Mouse (Mus musculus) testis, adult 2 months (tissue): ENCODE data around the gene Spred3. TPM values are rescaled to one million over a fixed set of nuclear protein-coding genes. Genes with fewer than 3 reads are reported as not detected.

Source experiments
- H3K27ac ChIP-seq: fragments of 200-500 bp; 2 replicates; pipeline ENCODE4 v1.5.1; 2012; ENCODE audit warnings: low read depth, low read length; ENCODE audit not compliant: control insufficient read depth, insufficient read depth
- H3K27me3 ChIP-seq: fragments of 200-500 bp; 2 replicates; pipeline ENCODE4 v1.6.1; 2012; ENCODE audit warnings: mild to moderate bottlenecking, low read length, moderate library complexity; ENCODE audit not compliant: control insufficient read depth, insufficient read depth
- H3K36me3 ChIP-seq: fragments of 200-500 bp; 2 replicates; pipeline ENCODE4 v1.6.1; 2012; ENCODE audit warnings: mild to moderate bottlenecking, low read length; ENCODE audit not compliant: control insufficient read depth, insufficient read depth
- H3K4me1 ChIP-seq: fragments of 200-500 bp; 2 replicates; pipeline ENCODE4 v1.6.1; 2012; ENCODE audit warnings: low read length; ENCODE audit not compliant: control insufficient read depth, insufficient read depth
- H3K4me3 ChIP-seq: fragments of 200-500 bp; 2 replicates; pipeline ENCODE4 v1.5.1; 2012; ENCODE audit warnings: low read depth, mild to moderate bottlenecking, low read length, moderate library complexity, mixed read lengths; ENCODE audit not compliant: control insufficient read depth
- CTCF ChIP-seq: fragments of 200-500 bp; IDR thresholded peaks from 2 replicates; pipeline ENCODE4 v1.5.1; 2012; ENCODE audit warnings: low read depth, mild to moderate bottlenecking, inconsistent platforms, low read length, moderate library complexity; ENCODE audit not compliant: control insufficient read depth, insufficient read depth, insufficient replicate concordance
- POLR2A ChIP-seq: fragments of 200-500 bp; IDR thresholded peaks from 2 replicates; pipeline ENCODE4 v1.6.1; 2012; ENCODE audit warnings: low read depth, mild to moderate bottlenecking, inconsistent platforms, low read length, moderate library complexity; ENCODE audit not compliant: control insufficient read depth
- polyA plus RNA-seq: library from polyadenylated mRNA; depleted of rRNA; stranded (reverse); fragments of >200 nt; gene quantifications from 2 replicates; pipeline ENCODE4 v1.2.3, GENCODE M21; 2012

Spred3 gene
- polyA plus RNA-seq, 1 experiment: 41.8 TPM

DNA sequence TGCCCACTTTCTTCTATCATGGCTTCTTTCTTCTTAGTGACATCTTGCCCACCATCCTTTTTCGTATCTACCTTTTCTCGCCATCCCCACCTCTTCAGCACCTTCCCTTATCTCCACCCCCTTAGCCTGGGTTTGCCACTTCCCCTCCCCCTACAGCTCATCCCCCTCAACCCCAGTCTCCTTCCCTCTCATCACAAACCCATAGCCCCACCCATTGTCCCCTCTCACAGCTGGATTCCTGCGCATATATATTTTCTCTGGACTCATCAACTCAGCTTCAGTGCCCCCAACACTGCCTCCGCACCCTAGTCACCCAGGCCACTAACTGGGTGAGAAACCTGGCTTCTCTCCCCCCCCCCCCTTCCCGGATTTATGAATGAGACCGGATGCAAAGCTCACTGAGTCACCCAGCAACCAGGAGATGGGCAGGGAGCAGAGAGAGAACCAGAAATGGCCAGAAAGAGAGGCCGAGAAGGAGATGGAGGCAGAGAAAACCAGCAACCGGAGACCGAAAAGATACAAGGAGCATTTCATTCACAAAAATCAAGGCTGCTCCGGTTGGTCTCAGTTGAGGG lies 2.0 kb downstream of the Spred3 start:
- Histone ChIP-seq H3K27ac (no peak overlapping the region), H3K4me3 (peak overlapping the region; percentile 96), H3K4me1 (peaks cover 46% of the 10 kb centered on the region), H3K27me3 (no peaks in the 10 kb centered on the region), H3K36me3 (no peaks in the 10 kb centered on the region)
- TF ChIP-seq CTCF (no peak), POLR2A (no peak)

DNA sequence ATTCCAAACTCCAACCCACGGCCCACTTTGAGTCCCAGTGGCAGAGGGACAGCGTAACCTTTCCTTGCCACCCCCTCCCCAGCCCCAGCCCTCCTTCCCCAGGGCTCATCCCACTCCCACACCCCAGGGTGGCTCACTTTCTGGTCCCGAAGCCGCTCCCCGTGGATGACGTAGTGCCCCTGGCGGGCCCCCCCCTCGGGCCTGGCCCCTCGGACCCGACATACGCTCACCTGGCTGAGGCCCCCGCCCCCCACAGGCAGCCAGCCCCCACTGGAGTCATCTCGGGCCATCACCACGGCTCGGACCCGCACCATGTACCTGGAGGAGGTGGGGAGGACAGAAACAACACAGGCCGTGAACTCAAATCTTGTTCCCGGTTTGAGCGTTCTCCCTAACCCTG lies 2.6 kb downstream of the Spred3 start:
- Histone ChIP-seq H3K27me3 (no peaks in the 10 kb centered on the region), H3K4me3 (peak overlapping the region; percentile 96), H3K36me3 (no peaks in the 10 kb centered on the region), H3K4me1 (peaks cover 45% of the 10 kb centered on the region), H3K27ac (no peak overlapping the region)
- TF ChIP-seq POLR2A: no peak
- TF ChIP-seq CTCF: no peak

DNA sequence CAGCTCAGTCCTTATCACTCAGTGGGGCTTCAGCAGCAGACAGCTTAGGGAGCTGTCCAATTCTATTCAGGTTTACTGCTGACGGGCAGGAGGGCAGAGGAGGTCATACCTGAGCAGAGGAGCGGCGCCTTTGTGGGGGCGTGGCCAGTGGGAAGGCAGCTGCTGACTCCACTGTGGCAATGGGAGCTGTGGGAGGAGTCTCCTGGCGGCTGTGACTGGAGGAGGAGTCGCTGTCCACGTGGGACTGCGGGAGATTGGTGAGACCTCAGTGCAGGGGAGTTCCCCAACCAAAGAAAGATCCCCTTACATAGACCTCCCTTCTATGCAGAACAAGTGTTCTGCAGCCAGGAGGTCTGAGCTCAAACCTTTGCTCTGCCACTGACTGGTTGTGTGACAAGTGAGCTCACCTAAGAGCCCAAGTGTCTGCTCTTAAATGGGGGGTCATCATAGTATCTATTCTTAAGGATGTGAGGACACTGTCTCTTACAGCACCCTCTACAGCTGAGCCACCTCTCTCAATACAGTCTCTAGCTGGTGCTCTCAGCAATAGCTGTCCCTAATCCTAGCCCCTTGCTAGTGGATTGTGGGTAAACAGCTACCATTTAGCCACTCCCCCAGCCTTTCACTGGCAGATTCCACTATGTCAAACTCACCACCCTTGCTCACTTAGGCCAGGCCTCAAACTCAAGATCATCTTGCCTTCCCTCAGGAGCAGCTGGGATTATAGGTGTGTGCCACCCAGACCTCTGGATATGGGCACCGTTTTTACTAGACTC lies 7.3 kb downstream of the Spred3 start:
- peaks cover 10% of the 10 kb centered on the region for H3K4me1 ChIP-seq
- no peak overlapping the region for H3K27ac ChIP-seq
- TF ChIP-seq POLR2A (0 out of 2 replicates have a peak, but pooled peaks have one; percentile 26), CTCF (no peak)
- H3K4me3 ChIP-seq: no peak overlapping the region
- H3K27me3 ChIP-seq: no peaks in the 10 kb centered on the region
- H3K36me3 ChIP-seq: no peaks in the 10 kb centered on the region

DNA sequence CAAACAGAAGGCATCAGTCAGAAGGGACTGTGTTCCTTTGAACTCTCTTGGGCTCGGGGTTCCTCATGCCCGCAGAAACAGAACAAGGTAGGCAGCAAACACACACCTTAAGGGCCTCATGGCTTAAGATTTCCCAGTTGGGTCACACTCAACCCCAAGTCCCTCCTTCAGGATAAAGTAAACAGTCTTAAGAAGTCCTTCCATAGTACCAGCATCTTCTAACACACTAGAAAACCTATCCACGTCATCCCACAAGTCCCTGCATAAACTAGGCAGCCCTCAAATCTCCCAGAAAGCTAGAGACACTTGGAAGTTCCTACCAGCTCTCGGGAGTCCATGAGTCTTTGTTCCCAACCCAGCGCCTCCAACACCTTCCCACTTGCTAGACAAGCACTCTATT lies 7.9 kb downstream of the Spred3 start:
- no peaks in the 10 kb centered on the region for H3K36me3 ChIP-seq
- no peak overlapping the region for H3K4me3 ChIP-seq
- TF ChIP-seq CTCF (no peak), POLR2A (no peak)
- H3K27ac ChIP-seq: no peak overlapping the region
- peaks cover 4% of the 10 kb centered on the region for H3K4me1 ChIP-seq
- no peaks in the 10 kb centered on the region for H3K27me3 ChIP-seq

DNA sequence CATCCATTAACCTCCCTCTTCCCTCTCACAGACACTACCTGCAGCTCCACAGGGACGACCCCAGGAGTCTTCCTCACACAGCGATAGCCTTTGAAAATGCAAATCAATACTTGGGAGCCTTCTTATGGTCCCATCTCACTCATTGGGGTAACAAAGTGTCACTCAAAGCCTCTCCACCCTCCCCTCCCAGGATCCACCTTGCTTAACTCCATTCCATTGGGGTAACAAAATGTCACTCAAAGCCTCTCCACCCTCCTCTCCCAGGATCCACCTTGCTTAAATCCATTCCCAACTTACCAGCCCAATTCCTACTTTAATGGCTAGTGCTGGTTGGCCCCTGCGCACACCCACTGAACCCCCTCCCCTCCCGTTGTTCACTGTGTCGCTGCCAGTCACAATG lies 11.9 kb downstream of the Spred3 start:
- Histone ChIP-seq H3K4me3 (no peak overlapping the region), H3K27ac (no peak overlapping the region), H3K4me1 (peaks cover 20% of the 10 kb centered on the region), H3K27me3 (no peaks in the 10 kb centered on the region), H3K36me3 (peaks cover 1% of the 10 kb centered on the region; the same call in 1 of the 2 replicates)
- no peak for TF ChIP-seq CTCF
- TF ChIP-seq POLR2A: no peak

DNA sequence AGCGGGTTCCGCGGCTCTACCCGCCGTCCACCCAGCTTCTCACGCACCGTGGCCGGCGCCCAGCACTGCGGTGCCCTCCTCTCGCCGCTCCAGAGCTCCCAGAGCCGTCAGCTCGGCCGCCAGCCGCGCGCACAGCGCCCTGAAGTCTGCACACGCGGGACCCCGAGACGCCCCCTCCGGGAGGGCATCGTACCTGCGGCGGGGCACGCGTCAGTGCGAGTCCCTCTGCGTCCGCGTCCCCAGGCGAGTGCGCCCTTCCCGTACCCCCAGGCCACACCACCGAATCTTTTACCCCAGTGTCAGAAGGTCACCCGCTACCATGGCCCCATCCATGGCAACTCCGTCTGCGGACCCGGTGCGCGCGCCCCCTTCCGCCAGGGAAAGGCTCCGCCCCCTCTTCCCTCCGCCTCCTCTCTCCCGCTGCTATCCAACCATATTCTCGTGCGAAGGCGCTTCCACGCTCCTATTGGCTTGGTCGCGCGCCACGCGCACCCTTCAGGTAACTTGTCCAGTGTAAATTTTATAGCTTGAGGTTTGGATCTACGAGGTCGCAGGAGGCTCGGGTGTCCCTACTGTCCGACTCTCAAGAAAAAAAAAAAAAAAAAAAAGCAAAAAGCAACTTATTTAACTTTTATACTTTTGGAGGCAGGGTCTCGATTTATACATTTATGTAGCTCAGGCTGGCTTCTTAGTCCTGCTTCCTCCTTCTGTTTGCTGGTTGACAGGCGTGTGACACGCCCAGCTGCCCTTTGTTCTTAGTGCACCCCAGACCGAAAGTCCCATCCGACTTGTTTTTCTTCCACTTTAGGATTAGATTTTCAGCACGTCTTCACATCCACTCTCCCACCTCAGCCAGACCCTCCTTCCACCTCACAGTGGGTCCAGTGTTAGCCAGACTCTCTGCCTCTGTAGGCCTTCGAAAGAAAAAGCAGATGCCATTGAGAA lies 14.1 kb downstream of the Spred3 start, which contains the start of gene Fam98c:
TSS of gene Fam98c (minus strand) at position 397 of the 945 bp plus-strand sequence.
- peaks cover 1% of the 10 kb centered on the region; the same call in 1 of the 2 replicates for H3K36me3 ChIP-seq
- H3K4me1 ChIP-seq: peaks cover 16% of the 10 kb centered on the region
- H3K27me3 ChIP-seq: no peaks in the 10 kb centered on the region
- TF ChIP-seq POLR2A (peak; percentile 3; the same call in 1 of the 2 replicates), CTCF (0 out of 2 replicates have a peak, but pooled peaks have one; percentile 11)
- H3K27ac ChIP-seq: peak within 1 kb of the TSS; percentile 92
- H3K4me3 ChIP-seq: peak within 1 kb of the TSS; percentile 91
